Mouse (Mus musculus): ENCODE data around the gene Olfr1176. TPM values are rescaled to one million over a fixed set of nuclear protein-coding genes. Genes with fewer than 3 reads are reported as not detected.

The Olfr1176 gene
- not detected in 2 replicates for polyA plus RNA-seq (2014; fragmentation: Nextera tagmentation; extraction: Ambion mirVana)

DNA sequence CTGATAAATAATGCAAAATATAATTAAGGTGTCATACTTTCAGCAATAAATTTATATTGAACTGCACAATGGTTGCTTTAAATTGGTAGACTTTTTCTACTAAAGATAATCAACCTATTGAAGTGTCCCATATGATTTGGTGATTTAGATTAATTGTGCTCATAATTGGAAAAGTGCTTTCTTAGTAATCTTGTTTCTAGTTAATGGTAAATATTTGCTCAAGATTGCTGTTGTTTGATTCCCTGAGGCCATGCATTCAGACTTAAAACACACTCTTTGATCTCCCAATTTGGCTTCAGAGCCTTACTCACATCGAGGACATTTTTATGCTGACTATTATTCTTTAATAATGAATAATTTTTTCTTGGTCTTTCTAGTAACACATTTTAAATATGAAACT is at the start of gene Olfr1176:
TSS of gene Olfr1176 (plus strand) at position 301 of the 400 bp plus-strand sequence.
- no peaks in the 10 kb centered on the region for H3K4me1 ChIP-seq (ENCODE audit: control insufficient read depth, insufficient read depth, low read length)
- 55% methylated on average over 1 of the region's 1 CpGs for WGBS
- no peak within 1 kb of the TSS for H3K4me3 ChIP-seq (ENCODE audit: low read depth, low read length)
- no peaks in the 10 kb centered on the region for H3K27me3 ChIP-seq (ENCODE audit: control insufficient read depth, insufficient read depth, low read length)
- no peak for ATAC-seq (ENCODE audit: insufficient number of reproducible peaks, insufficient read depth, low FRiP score, low read depth)
- H3K9me3 ChIP-seq (ENCODE audit: control insufficient read depth, low read depth, low read length): no peaks in the 10 kb centered on the region
- no peak within 1 kb of the TSS for H3K9ac ChIP-seq (replicated peaks; ENCODE audit: low read depth, low read length)
- H3K4me2 ChIP-seq (replicated peaks; ENCODE audit: low read depth, low read length): no peak within 1 kb of the TSS
- no peak within 1 kb of the TSS for H3K27ac ChIP-seq (ENCODE audit: low read length)
- no peaks in the 10 kb centered on the region for H3K36me3 ChIP-seq (ENCODE audit: control insufficient read depth, insufficient read depth, low read length)

DNA sequence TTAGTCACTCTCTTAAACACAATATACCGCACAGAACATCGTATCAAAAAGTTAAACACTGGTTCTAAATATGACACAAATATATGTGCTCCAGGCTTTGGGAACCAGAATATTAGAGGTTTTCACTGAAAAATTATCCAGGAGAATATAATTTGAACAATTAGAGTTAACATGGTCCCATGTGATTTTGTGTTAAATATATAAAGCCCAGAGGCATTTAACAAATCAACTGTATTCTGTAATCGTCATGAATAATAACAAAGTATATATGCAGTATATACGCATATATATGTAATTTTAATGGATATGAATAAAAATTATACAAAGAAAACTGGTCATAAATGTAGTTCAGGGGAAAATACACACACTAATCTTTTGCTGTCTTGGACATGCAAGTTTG is 21.5 kb upstream of the Olfr1176 start, which contains the start of gene Olfr1174-ps:
TSS of gene Olfr1174-ps (minus strand) at position 101 of the 400 bp plus-strand sequence.
- H3K9ac ChIP-seq (replicated peaks; ENCODE audit: low read depth, low read length): no peak within 1 kb of the TSS
- no peaks in the 10 kb centered on the region for H3K4me1 ChIP-seq (ENCODE audit: control insufficient read depth, insufficient read depth, low read length)
- no peaks in the 10 kb centered on the region for H3K27me3 ChIP-seq (ENCODE audit: control insufficient read depth, insufficient read depth, low read length)
- no peak within 1 kb of the TSS for H3K4me3 ChIP-seq (ENCODE audit: low read depth, low read length)
- no peak within 1 kb of the TSS for H3K27ac ChIP-seq (ENCODE audit: low read length)
- 91% methylated on average over 4 of the region's 4 CpGs for WGBS
- no peaks in the 10 kb centered on the region for H3K36me3 ChIP-seq (ENCODE audit: control insufficient read depth, insufficient read depth, low read length)
- ATAC-seq (ENCODE audit: insufficient number of reproducible peaks, insufficient read depth, low FRiP score, low read depth): no peak
- H3K4me2 ChIP-seq (replicated peaks; ENCODE audit: low read depth, low read length): no peak within 1 kb of the TSS
- no peaks in the 10 kb centered on the region for H3K9me3 ChIP-seq (ENCODE audit: control insufficient read depth, low read depth, low read length)

DNA sequence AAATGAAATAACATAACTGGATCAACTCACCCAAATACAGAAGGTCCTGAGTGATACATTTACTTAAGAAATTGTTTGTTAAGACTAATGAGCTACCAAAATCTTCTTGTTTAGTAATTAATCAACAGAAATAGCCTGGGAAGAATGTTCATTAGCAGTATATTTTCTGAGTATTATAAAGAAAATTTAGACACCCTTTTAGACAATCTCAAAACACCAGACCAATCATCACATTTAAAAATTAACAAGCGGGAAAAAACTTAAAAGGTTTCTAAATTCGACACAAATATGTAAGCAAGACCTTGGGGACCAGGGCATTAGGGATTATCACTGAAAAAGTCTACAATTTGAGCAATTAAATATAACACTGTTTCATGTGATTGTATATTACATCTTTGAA is 9.4 kb upstream of the Olfr1176 start, which contains the start of gene Olfr1175-ps:
TSS of gene Olfr1175-ps (minus strand) at position 101 of the 400 bp plus-strand sequence.
- H3K4me3 ChIP-seq (ENCODE audit: low read depth, low read length): no peak within 1 kb of the TSS
- no peak within 1 kb of the TSS for H3K27ac ChIP-seq (ENCODE audit: low read length)
- no peak within 1 kb of the TSS for H3K9ac ChIP-seq (replicated peaks; ENCODE audit: low read depth, low read length)
- no peaks in the 10 kb centered on the region for H3K36me3 ChIP-seq (ENCODE audit: control insufficient read depth, insufficient read depth, low read length)
- H3K4me2 ChIP-seq (replicated peaks; ENCODE audit: low read depth, low read length): no peak within 1 kb of the TSS
- H3K27me3 ChIP-seq (ENCODE audit: control insufficient read depth, insufficient read depth, low read length): no peaks in the 10 kb centered on the region
- no peaks in the 10 kb centered on the region for H3K9me3 ChIP-seq (ENCODE audit: control insufficient read depth, low read depth, low read length)
- ATAC-seq (ENCODE audit: insufficient number of reproducible peaks, insufficient read depth, low FRiP score, low read depth): no peak
- WGBS: 88% methylated on average over 2 of the region's 2 CpGs
- no peaks in the 10 kb centered on the region for H3K4me1 ChIP-seq (ENCODE audit: control insufficient read depth, insufficient read depth, low read length)

DNA sequence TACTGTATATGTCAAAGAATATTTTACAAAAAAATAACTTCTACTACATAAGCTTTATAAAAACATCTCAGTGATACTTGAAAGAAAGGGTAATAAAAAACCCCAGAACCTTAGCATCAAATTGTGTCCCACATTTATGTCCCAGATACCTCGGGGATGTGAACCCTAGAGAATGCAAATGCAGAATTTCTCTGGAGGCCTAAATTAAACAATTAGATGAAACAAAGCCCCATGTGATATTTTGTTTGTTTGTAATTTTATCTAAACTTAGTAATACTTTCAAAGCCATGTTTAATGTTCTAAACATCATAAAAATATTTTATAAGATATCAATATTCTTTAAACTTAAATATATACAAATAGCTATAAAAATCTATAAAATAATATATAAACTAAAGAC is 9.9 kb downstream of the Olfr1176 start, which contains the start of gene Olfr1177-ps:
TSS of gene Olfr1177-ps (minus strand) at position 101 of the 400 bp plus-strand sequence.
- Histone ChIP-seq H3K36me3 (ENCODE audit: control insufficient read depth, insufficient read depth, low read length) (no peaks in the 10 kb centered on the region), H3K9me3 (ENCODE audit: control insufficient read depth, low read depth, low read length) (no peaks in the 10 kb centered on the region), H3K4me2 (replicated peaks; ENCODE audit: low read depth, low read length) (no peak within 1 kb of the TSS), H3K27me3 (ENCODE audit: control insufficient read depth, insufficient read depth, low read length) (no peaks in the 10 kb centered on the region), H3K4me1 (ENCODE audit: control insufficient read depth, insufficient read depth, low read length) (no peaks in the 10 kb centered on the region), H3K4me3 (ENCODE audit: low read depth, low read length) (no peak within 1 kb of the TSS), H3K27ac (ENCODE audit: low read length) (no peak within 1 kb of the TSS), H3K9ac (replicated peaks; ENCODE audit: low read depth, low read length) (no peak within 1 kb of the TSS)
- 86% methylated on average over 1 of the region's 1 CpGs for WGBS
- no peak for ATAC-seq (ENCODE audit: insufficient number of reproducible peaks, insufficient read depth, low FRiP score, low read depth)

DNA sequence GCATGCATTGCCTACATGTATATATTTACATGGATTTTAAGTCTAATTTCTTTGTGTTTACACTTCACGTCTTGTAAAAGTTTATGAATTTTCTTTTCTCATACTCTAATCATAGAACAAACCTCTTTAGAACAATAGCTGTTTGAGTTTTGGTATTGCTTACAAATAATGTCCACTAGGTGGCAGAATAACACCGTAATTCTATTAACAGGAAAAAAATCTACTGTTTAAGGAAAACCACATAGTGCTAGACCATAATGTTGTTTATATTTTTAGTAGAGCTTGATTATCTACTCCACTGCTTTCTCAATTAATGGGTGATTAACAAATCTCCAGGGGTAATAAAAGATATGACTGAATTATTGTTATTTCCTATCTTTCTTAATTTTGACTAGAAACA is 19.8 kb downstream of the Olfr1176 start:
- ATAC-seq (ENCODE audit: insufficient number of reproducible peaks, insufficient read depth, low FRiP score, low read depth): no peak
- H3K9ac ChIP-seq (replicated peaks; ENCODE audit: low read depth, low read length): no peak overlapping the region
- no peak overlapping the region for H3K4me2 ChIP-seq (replicated peaks; ENCODE audit: low read depth, low read length)
- H3K4me3 ChIP-seq (ENCODE audit: low read depth, low read length): no peak overlapping the region
- no peaks in the 10 kb centered on the region for H3K27me3 ChIP-seq (ENCODE audit: control insufficient read depth, insufficient read depth, low read length)
- 2% methylated on average over 2 of the region's 2 CpGs for WGBS
- no peaks in the 10 kb centered on the region for H3K36me3 ChIP-seq (ENCODE audit: control insufficient read depth, insufficient read depth, low read length)
- no peaks in the 10 kb centered on the region for H3K4me1 ChIP-seq (ENCODE audit: control insufficient read depth, insufficient read depth, low read length)
- no peaks in the 10 kb centered on the region for H3K9me3 ChIP-seq (ENCODE audit: control insufficient read depth, low read depth, low read length)
- no peak overlapping the region for H3K27ac ChIP-seq (ENCODE audit: low read length)

DNA sequence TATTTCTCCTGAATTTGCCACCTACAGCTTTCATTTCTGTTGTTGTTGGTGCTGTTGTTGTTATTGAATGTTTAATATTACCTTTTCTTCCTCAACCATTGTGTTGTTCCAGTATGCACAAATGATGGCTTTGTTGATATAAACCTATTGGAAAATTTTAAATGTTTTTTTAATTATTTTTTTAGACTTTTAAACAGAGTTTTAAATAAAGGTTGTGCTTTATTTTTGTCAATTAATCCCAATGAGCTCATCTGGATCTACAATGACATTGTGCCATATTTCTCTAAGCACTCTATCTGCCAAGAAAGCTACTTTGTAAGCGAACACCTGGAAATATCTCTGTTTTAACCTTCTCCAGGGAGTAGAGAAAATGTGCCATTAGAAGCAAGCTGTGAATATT is 50.2 kb downstream of the Olfr1176 start, which contains the start of gene Olfr1178:
TSS of gene Olfr1178 (plus strand) at position 301 of the 400 bp plus-strand sequence.
- no peaks in the 10 kb centered on the region for H3K27me3 ChIP-seq (ENCODE audit: control insufficient read depth, insufficient read depth, low read length)
- H3K4me2 ChIP-seq (replicated peaks; ENCODE audit: low read depth, low read length): no peak within 1 kb of the TSS
- H3K9ac ChIP-seq (replicated peaks; ENCODE audit: low read depth, low read length): no peak within 1 kb of the TSS
- no peak within 1 kb of the TSS for H3K27ac ChIP-seq (ENCODE audit: low read length)
- H3K4me1 ChIP-seq (ENCODE audit: control insufficient read depth, insufficient read depth, low read length): no peaks in the 10 kb centered on the region
- no peak within 1 kb of the TSS for H3K4me3 ChIP-seq (ENCODE audit: low read depth, low read length)
- 88% methylated on average over 1 of the region's 1 CpGs for WGBS
- H3K36me3 ChIP-seq (ENCODE audit: control insufficient read depth, insufficient read depth, low read length): no peaks in the 10 kb centered on the region
- ATAC-seq (ENCODE audit: insufficient number of reproducible peaks, insufficient read depth, low FRiP score, low read depth): no peak
- no peaks in the 10 kb centered on the region for H3K9me3 ChIP-seq (ENCODE audit: control insufficient read depth, low read depth, low read length)

Other genes starting within 250 kb of the Olfr1176 start
- gene Olfr1164, start 242.8 kb upstream of the Olfr1176 start, polyA plus RNA-seq (2014; fragmentation: Nextera tagmentation; extraction: Ambion mirVana): not detected in 2 replicates
- not detected in 2 replicates for gene Olfr1166, start 208.4 kb upstream of the Olfr1176 start, polyA plus RNA-seq (2014; fragmentation: Nextera tagmentation; extraction: Ambion mirVana)
- gene Olfr1167, start 181.5 kb upstream of the Olfr1176 start, polyA plus RNA-seq (2014; fragmentation: Nextera tagmentation; extraction: Ambion mirVana): not detected in 2 replicates
- gene Olfr1168, start 154.8 kb upstream of the Olfr1176 start, polyA plus RNA-seq (2014; fragmentation: Nextera tagmentation; extraction: Ambion mirVana): not detected in 2 replicates
- not detected in 2 replicates for gene Olfr1170, start 108.4 kb upstream of the Olfr1176 start, polyA plus RNA-seq (2014; fragmentation: Nextera tagmentation; extraction: Ambion mirVana)
- gene Olfr1173, start 56.8 kb upstream of the Olfr1176 start, polyA plus RNA-seq (2014; fragmentation: Nextera tagmentation; extraction: Ambion mirVana): not detected in 2 replicates
- gene Olfr1174-ps, start 21.6 kb upstream of the Olfr1176 start, polyA plus RNA-seq (2014; fragmentation: Nextera tagmentation; extraction: Ambion mirVana): not detected in 2 replicates
- not detected in 2 replicates for gene Olfr1175-ps, start 9.5 kb upstream of the Olfr1176 start, polyA plus RNA-seq (2014; fragmentation: Nextera tagmentation; extraction: Ambion mirVana)
- gene Olfr1177-ps, start 9.8 kb downstream of the Olfr1176 start, polyA plus RNA-seq (2014; fragmentation: Nextera tagmentation; extraction: Ambion mirVana): not detected in 2 replicates
- gene Olfr1178, start 50.3 kb downstream of the Olfr1176 start, polyA plus RNA-seq (2014; fragmentation: Nextera tagmentation; extraction: Ambion mirVana): not detected in 2 replicates
- gene Olfr1179, start 69.7 kb downstream of the Olfr1176 start, polyA plus RNA-seq (2014; fragmentation: Nextera tagmentation; extraction: Ambion mirVana): not detected in 2 replicates
- gene Olfr1180, start 82.4 kb downstream of the Olfr1176 start, polyA plus RNA-seq (2014; fragmentation: Nextera tagmentation; extraction: Ambion mirVana): not detected in 2 replicates
- gene Olfr1181, start 89.5 kb downstream of the Olfr1176 start, polyA plus RNA-seq (2014; fragmentation: Nextera tagmentation; extraction: Ambion mirVana): not detected in 2 replicates
- gene Gm13757, start 112.4 kb downstream of the Olfr1176 start, polyA plus RNA-seq (2014; fragmentation: Nextera tagmentation; extraction: Ambion mirVana): not detected in 2 replicates
- not detected in 2 replicates for gene Olfr1183, start 118.1 kb downstream of the Olfr1176 start, polyA plus RNA-seq (2014; fragmentation: Nextera tagmentation; extraction: Ambion mirVana)
- gene Olfr1184, start 146.9 kb downstream of the Olfr1176 start, polyA plus RNA-seq (2014; fragmentation: Nextera tagmentation; extraction: Ambion mirVana): not detected in 2 replicates
- not detected in 2 replicates for gene Olfr1185-ps1, start 156.6 kb downstream of the Olfr1176 start, polyA plus RNA-seq (2014; fragmentation: Nextera tagmentation; extraction: Ambion mirVana)
- gene Olfr1186, start 181.8 kb downstream of the Olfr1176 start, polyA plus RNA-seq (2014; fragmentation: Nextera tagmentation; extraction: Ambion mirVana): not detected in 2 replicates
- not detected in 2 replicates for gene Olfr1188, start 220.2 kb downstream of the Olfr1176 start, polyA plus RNA-seq (2014; fragmentation: Nextera tagmentation; extraction: Ambion mirVana)
- not detected in 2 replicates for gene Olfr1189, start 249.7 kb downstream of the Olfr1176 start, polyA plus RNA-seq (2014; fragmentation: Nextera tagmentation; extraction: Ambion mirVana)